Mouse (Mus musculus): ENCODE data around the gene Pih1d1.
"Not testable (repeated sequence)": the region's sequence is repeated elsewhere in the genome, so short reads cannot be mapped to it uniquely, and the experiment has no call there.

GRCm38 (mm10) chr7:45110089-45110488, 44.0 kb upstream of the Pih1d1 start:
- not testable (repeated sequence) for TF ChIP-seq CTCF (conservative IDR thresholded peaks at IDR 0.05; ENCODE audit: insufficient read depth, insufficient read length, low read depth, low read length); POLR2A (IDR thresholded peaks at IDR 0.05; ENCODE audit: low read depth, low read length)
